Mouse (Mus musculus) right cerebral cortex, postnatal 14 days (tissue): ENCODE measurements around the gene Sgms2.

ENCODE experiments used
- DNase-seq: peaks from one replicate; pipeline ENCODE4 v3.0.0; 2022

The Sgms2 gene

GRCm38 (mm10) chr3:131491361-131491925 is at the start of gene Sgms2:
Gene Sgms2 (minus strand): TSS chr3:131491411.
- DNase-seq, result no peak

GRCm38 (mm10) chr3:131525229-131525628 is 34.0 kb upstream of the Sgms2 start:
- DNase-seq, result no peak

- peak; percentile 63 for DNase-seq
Measured at GRCm38 (mm10) chr3:131524779-131525178, 33.6 kb upstream of the Sgms2 start.

- DNase-seq, result no peak
Measured at GRCm38 (mm10) chr3:131524210-131524609, 33.0 kb upstream of the Sgms2 start.

GRCm38 (mm10) chr3:131523749-131524148 is 32.5 kb upstream of the Sgms2 start:
- no peak for DNase-seq

GRCm38 (mm10) chr3:131522243-131522642 is 31.0 kb upstream of the Sgms2 start:
- no peak for DNase-seq

- no peak for DNase-seq
Measured at GRCm38 (mm10) chr3:131521206-131521605, 30.0 kb upstream of the Sgms2 start.

- DNase-seq, result no peak
Measured at GRCm38 (mm10) chr3:131517756-131518155, 26.5 kb upstream of the Sgms2 start.

- no peak for DNase-seq
Measured at GRCm38 (mm10) chr3:131516332-131516999, 25.3 kb upstream of the Sgms2 start.

- DNase-seq, result no peak
Measured at GRCm38 (mm10) chr3:131511616-131512015, 20.4 kb upstream of the Sgms2 start.

GRCm38 (mm10) chr3:131508024-131508423 is 16.8 kb upstream of the Sgms2 start:
- no peak for DNase-seq

GRCm38 (mm10) chr3:131504595-131505223 is 13.5 kb upstream of the Sgms2 start:
- no peak for DNase-seq

- no peak for DNase-seq
Measured at GRCm38 (mm10) chr3:131501677-131502370, 10.6 kb upstream of the Sgms2 start.

- DNase-seq, result no peak
Measured at GRCm38 (mm10) chr3:131499651-131500050, 8.4 kb upstream of the Sgms2 start.

GRCm38 (mm10) chr3:131496506-131497122 is 5.4 kb upstream of the Sgms2 start:
- DNase-seq, result no peak

GRCm38 (mm10) chr3:131495076-131495475 is 3.9 kb upstream of the Sgms2 start:
- no peak for DNase-seq

GRCm38 (mm10) chr3:131493194-131493593 is 2.0 kb upstream of the Sgms2 start:
- DNase-seq, result no peak

GRCm38 (mm10) chr3:131491980-131492379 is 769 bp upstream of the Sgms2 start:
- DNase-seq, result no peak

GRCm38 (mm10) chr3:131490143-131490908 is 885 bp downstream of the Sgms2 start:
- peak; percentile 26 for DNase-seq

- peak; percentile 13 for DNase-seq
Measured at GRCm38 (mm10) chr3:131489657-131490142, 1.5 kb downstream of the Sgms2 start.

GRCm38 (mm10) chr3:131488969-131489368 is 2.2 kb downstream of the Sgms2 start:
- no peak for DNase-seq

GRCm38 (mm10) chr3:131488403-131488802 is 2.8 kb downstream of the Sgms2 start:
- DNase-seq, result no peak
